Mouse (Mus musculus) C2C12 (cell line): ENCODE measurements at regions not wholly inside any gene's neighbourhood (a gene's known extent, or its start where the extent isn't known, plus 50 kb on each side); places are given as distances from the start of the nearest gene placed in this dataset.

ENCODE experiments used
- CTCF ChIP-seq: IDR thresholded peaks from one replicate; pipeline ENCODE4 v1.5.1; 2011; ENCODE audit not compliant: control insufficient read depth, insufficient read depth, insufficient read length
- FOSL1 ChIP-seq: IDR thresholded peaks from one replicate; pipeline ENCODE4 v1.8.0; 2011; ENCODE audit warnings: mild to moderate bottlenecking, low read length; ENCODE audit not compliant: poor library complexity, insufficient read depth, severe bottlenecking
- MAX ChIP-seq: IDR thresholded peaks from one replicate; pipeline ENCODE4 v1.6.1; 2011; ENCODE audit warnings: mild to moderate bottlenecking, control low read depth
- MYOD1 ChIP-seq: IDR thresholded peaks from one replicate; pipeline ENCODE4 v1.6.1; 2011; ENCODE audit warnings: low read depth; ENCODE audit not compliant: control insufficient read depth, insufficient read length
- USF1 ChIP-seq: IDR thresholded peaks from one replicate; pipeline ENCODE4 v1.6.1; 2011; ENCODE audit warnings: low read depth, mild to moderate bottlenecking, control low read depth, moderate library complexity

DNA sequence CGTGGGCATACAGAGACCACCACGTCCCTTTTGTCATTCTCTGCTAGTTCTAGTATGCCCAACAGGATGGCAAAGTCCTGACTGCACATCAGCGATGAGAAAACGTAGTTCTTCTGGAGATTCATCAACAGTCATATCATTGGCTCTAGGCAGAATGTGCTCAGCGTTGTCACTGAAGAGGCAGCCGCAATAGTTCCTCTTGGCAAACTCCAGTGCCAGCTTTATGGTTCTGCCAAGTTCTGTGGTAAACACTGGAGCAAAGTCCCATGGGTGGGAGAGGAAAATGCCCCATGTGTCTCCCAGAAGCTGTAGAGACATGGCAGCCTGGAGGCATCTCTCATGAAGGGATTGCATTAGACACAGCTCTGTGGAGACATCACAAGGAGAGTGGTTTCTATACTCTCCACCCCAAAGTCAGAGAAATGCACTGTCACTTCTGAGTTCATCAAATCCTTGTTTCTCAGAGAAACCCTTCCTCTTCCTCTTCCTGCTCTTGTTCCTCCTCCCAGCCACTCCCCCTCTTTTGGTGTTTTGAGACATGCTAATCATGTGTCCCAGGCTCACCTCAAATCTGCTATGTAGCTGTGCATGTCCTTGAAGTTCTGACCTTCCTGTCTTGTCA lies 54.6 kb upstream of the Ugp2 start:
- no peak for TF ChIP-seq CTCF
- no peak for TF ChIP-seq FOSL1
- TF ChIP-seq MAX, result no peak
- no peak for TF ChIP-seq MYOD1
- no peak for TF ChIP-seq USF1
